Mouse (Mus musculus): ENCODE results near the gene Lhcgr. TPM values are rescaled to one million over a fixed set of nuclear protein-coding genes. Genes with fewer than 3 reads are reported as not detected.
A peak's percentile ranks its signal among the peaks of the same experiment; 100 is the strongest.
"Not testable (repeated sequence)": the region's sequence is repeated elsewhere in the genome, so short reads cannot be mapped to it uniquely, and the experiment has no call there.

The Lhcgr gene
- not detected in 2 replicates for polyA plus RNA-seq (2015; fragmentation: Nextera tagmentation; extraction: Ambion mirVana)

DNA sequence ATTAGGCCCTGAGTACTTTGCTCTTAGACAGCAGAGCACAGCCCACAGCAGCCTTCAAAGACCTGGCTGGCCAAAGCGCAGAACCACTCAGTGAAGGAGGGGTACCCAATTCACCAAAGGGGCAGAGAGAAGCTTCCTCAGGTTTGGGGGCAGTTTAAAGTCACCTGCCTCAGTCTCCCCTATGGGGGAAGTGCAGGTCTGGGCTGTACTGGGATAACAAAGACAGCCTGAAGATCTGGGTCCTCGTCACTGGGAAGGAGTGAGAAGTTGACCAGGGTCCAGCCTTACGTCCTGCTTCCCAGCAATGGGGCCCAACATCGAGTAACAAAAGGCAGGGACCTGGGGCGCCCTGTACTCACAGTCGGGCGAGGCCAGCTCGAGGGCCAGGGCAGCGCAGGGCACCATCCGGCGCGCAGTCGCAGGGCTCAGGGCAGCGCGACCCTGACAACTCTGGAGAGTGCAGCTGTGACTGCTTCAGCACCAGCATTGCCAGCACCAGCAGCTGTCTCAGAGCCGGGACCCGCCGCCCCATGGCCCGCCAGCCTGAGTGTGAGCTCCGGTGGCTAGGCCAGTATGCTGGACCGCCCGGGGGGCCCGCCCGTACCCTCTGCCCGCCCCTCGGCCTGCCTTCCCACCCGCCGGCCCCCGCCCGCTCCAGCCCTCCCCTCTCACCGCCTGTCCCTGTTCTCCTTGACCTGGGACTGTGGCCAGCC, at the start of gene Lhcgr:
TSS of gene Lhcgr (minus strand) at position 551 of the 713 bp plus-strand sequence.
- Histone ChIP-seq H3K27ac (no peak within 1 kb of the TSS), H3K36me3 (no peaks in the 10 kb centered on the region), H3K4me1 (0 out of 2 replicates have a peak, but pooled peaks cover 4% of the 10 kb centered on the region), H3K9ac (no peak within 1 kb of the TSS), H3K4me3 (replicated peaks) (peak within 1 kb of the TSS; percentile 6; the same call in 1 of the 2 replicates), H3K9me3 (no peaks in the 10 kb centered on the region), H3K27me3 (replicated peaks) (0 out of 2 replicates have a peak, but pooled peaks cover 3% of the 10 kb centered on the region), H3K4me2 (peak within 1 kb of the TSS; percentile 41)
- 21% methylated on average over 31 of the region's 31 CpGs for WGBS
- ATAC-seq (ENCODE audit: insufficient read depth, low FRiP score, low read depth), result peak; percentile 73; the same call in 1 of the 2 replicates

DNA sequence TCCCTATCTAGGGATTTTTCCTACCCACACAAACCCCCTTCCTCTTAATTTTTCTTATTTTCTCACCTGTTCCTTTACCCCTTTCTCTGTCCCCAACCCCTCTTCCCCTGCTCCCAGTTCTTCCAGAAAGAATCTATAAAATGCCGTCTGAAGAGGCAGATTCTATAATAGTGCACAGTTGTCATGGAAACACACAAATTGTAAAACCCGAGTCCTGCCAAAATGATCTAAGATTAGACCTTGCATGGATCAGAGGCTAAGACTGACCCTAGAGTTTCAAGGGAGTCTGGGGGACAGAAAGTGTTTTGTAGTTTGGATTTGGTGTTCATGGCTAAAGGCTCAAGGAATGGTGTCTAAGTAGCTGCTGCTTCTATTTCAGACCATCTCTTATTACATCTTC, 25.8 kb upstream of the Lhcgr start:
- 50% methylated on average over 2 of the region's 2 CpGs for WGBS
- no peaks in the 10 kb centered on the region for H3K36me3 ChIP-seq
- H3K27ac ChIP-seq, result no peak overlapping the region
- H3K4me3 ChIP-seq (replicated peaks), result no peak overlapping the region
- no peak for ATAC-seq (ENCODE audit: insufficient read depth, low FRiP score, low read depth)
- no peak overlapping the region for H3K4me2 ChIP-seq
- no peak overlapping the region for H3K9ac ChIP-seq
- H3K4me1 ChIP-seq, result no peaks in the 10 kb centered on the region
- H3K9me3 ChIP-seq, result no peaks in the 10 kb centered on the region
- no peaks in the 10 kb centered on the region for H3K27me3 ChIP-seq (replicated peaks)

DNA sequence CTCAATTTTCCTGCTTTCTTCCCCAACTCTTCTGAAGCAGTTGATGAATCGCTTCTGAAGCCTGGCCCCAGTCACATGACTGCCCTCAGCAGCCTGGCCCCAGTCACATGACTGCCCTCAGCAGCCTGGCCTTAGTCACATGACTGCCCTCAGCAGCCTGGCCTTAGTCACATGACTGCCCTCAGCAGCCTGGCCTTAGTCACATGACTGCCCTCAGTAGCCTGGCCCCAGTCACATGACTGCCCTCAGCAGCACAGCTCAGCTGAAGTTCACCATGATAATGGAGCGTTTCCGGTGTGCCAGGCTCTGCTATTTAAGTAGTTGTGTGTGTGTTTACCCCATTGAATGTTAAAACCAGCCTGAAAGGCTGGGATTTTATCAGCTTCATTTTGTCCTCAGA, 21.2 kb upstream of the Lhcgr start:
- not testable (repeated sequence) for H3K4me3 ChIP-seq (replicated peaks); ATAC-seq (ENCODE audit: insufficient read depth, low FRiP score, low read depth); H3K4me1 ChIP-seq; H3K4me2 ChIP-seq; H3K9ac ChIP-seq; H3K36me3 ChIP-seq; H3K27ac ChIP-seq; H3K9me3 ChIP-seq; H3K27me3 ChIP-seq (replicated peaks)
- WGBS, result 86% methylated on average over 3 of the region's 3 CpGs

DNA sequence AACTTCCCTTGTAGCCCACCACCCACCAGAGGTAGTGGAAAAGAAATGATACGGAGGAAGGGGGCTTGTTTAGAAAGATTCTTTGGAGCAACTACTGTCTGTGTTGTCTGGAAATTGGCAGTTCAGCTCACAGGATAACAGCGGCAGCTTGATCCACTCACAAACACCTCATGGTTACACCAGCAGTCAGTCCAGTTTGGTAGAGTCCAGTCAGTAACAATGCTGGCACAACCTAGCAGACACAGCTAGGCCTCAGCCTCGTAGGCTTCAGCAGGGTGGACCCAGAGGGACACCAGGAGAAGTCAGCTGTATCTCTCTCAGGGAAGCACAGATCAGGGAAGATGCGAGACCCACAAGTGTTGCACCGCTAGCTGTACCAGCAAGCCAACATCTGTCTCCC, 19.0 kb upstream of the Lhcgr start:
- Histone ChIP-seq H3K9ac (no peak overlapping the region), H3K36me3 (no peaks in the 10 kb centered on the region), H3K27ac (no peak overlapping the region), H3K4me3 (replicated peaks) (no peak overlapping the region), H3K4me2 (no peak overlapping the region), H3K9me3 (no peaks in the 10 kb centered on the region), H3K27me3 (replicated peaks) (no peaks in the 10 kb centered on the region), H3K4me1 (no peaks in the 10 kb centered on the region)
- ATAC-seq (ENCODE audit: insufficient read depth, low FRiP score, low read depth), result no peak
- WGBS, result 90% methylated on average over 5 of the region's 5 CpGs

DNA sequence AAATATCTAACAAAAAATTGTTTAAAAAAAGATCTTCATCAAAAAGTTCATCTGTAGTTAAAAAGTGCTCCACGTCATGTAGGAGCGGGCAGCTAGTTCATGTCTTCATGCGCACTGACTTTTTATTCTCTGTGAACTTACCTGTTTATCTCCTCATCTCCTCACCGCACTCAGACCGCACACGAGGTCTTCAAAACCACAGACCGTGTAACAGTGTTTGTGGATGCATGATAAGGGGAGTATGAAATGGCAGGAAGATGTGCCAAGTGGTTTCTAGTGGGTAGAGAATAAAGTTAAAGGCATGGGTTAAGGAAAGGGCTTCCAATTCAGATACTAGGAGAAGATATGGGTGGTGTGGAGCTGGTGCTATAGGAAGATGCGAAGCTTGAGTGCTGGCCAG, 14.6 kb upstream of the Lhcgr start:
- Histone ChIP-seq H3K36me3 (no peaks in the 10 kb centered on the region), H3K4me1 (no peaks in the 10 kb centered on the region), H3K4me2 (no peak overlapping the region), H3K27me3 (replicated peaks) (no peaks in the 10 kb centered on the region), H3K4me3 (replicated peaks) (no peak overlapping the region), H3K9me3 (no peaks in the 10 kb centered on the region), H3K27ac (no peak overlapping the region), H3K9ac (no peak overlapping the region)
- ATAC-seq (ENCODE audit: insufficient read depth, low FRiP score, low read depth), result no peak
- 88% methylated on average over 8 of the region's 8 CpGs for WGBS

DNA sequence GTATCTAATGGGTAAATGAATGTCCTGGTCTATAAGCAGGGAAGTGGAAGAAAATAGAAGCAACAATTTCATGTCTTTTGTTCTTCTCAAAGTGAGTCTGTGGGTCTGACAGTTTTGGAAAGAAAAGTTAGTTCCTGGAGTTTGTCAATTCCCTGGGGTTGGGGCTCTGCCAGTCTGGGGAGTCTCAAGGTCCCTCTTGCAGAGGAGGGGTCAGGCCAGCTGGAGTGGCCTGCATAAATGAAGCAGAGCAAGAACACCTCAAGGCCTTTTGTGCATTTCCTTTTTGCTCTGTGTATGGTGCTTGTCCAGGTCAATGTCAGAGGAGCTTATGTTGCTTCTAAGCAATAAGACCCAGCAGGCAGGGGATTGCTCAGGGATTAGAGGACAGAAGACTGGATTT, 11.7 kb upstream of the Lhcgr start:
- Histone ChIP-seq H3K27ac (no peak overlapping the region), H3K4me2 (no peak overlapping the region), H3K4me1 (no peaks in the 10 kb centered on the region), H3K36me3 (no peaks in the 10 kb centered on the region), H3K9ac (no peak overlapping the region), H3K9me3 (no peaks in the 10 kb centered on the region), H3K4me3 (replicated peaks) (no peak overlapping the region), H3K27me3 (replicated peaks) (no peaks in the 10 kb centered on the region)
- ATAC-seq (ENCODE audit: insufficient read depth, low FRiP score, low read depth), result no peak

DNA sequence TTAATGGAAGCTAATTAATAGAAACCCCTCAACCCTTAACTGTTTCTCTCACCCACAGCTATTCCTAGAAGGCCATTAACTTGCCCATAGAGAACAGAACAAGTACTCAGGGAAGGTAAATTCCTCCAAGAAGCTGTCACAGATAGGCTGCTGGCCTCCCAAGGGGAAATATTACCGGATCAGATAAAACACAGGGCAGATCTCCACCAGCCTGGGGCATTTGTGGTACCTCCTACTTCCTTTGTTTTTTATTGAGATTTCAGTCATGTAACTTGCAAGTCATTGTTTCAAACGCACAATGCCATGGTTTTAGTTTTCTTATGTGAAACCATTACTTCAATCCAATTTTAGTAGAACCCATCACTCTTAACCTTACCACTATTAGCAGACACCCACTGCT, 1.1 kb downstream of the Lhcgr start:
- no peak overlapping the region for H3K27ac ChIP-seq
- H3K4me1 ChIP-seq, result 0 out of 2 replicates have a peak, but pooled peaks cover 4% of the 10 kb centered on the region
- H3K4me2 ChIP-seq, result no peak overlapping the region
- no peaks in the 10 kb centered on the region for H3K9me3 ChIP-seq
- no peak overlapping the region for H3K4me3 ChIP-seq (replicated peaks)
- no peak for ATAC-seq (ENCODE audit: insufficient read depth, low FRiP score, low read depth)
- no peak overlapping the region for H3K9ac ChIP-seq
- H3K36me3 ChIP-seq, result no peaks in the 10 kb centered on the region
- H3K27me3 ChIP-seq (replicated peaks), result 0 out of 2 replicates have a peak, but pooled peaks cover 3% of the 10 kb centered on the region
- 68% methylated on average over 2 of the region's 2 CpGs for WGBS

DNA sequence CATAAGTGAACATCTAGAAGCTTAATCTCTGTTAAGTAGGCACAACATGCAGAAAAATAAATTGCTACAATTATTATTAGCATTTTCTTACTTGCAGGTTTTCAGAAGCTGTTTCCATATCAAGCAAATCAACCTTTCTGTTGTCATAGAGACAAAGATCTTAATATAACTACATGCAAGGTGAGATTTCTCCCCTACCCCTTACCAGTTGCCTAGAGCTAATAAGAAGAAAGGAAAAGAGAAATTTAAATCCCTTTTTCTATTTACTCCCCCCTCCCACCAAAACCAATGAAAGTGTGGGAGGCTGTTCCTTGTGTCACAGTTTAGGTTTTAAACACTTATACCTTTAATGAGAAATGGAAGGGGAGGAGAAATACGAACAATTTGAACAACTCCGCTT, 3.4 kb downstream of the Lhcgr start:
- Histone ChIP-seq H3K4me1 (0 out of 2 replicates have a peak, but pooled peaks cover 4% of the 10 kb centered on the region), H3K4me3 (replicated peaks) (no peak overlapping the region), H3K27me3 (replicated peaks) (0 out of 2 replicates have a peak, but pooled peaks cover 3% of the 10 kb centered on the region), H3K27ac (no peak overlapping the region), H3K36me3 (no peaks in the 10 kb centered on the region), H3K9me3 (no peaks in the 10 kb centered on the region), H3K4me2 (no peak overlapping the region), H3K9ac (no peak overlapping the region)
- 87% methylated on average over 2 of the region's 2 CpGs for WGBS
- ATAC-seq (ENCODE audit: insufficient read depth, low FRiP score, low read depth), result no peak

DNA sequence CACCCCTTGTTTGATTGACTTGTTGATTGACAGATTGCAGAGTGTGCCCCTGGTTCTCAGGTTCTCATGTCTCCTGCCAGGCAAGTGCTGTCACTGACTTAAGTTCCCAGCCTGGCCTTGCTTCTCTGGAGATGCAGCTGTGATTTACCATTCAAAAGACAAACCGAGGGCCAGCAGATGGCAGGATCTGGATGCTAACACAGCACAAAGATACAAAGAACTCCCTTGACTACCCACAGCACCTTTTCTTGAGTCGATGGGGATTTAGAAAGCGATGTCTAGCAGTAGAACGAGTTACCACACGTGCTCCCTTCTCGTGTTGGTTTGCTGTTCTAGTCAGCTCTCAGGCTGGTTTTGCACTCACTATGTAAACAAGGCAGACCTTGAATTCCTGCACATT, 4.9 kb downstream of the Lhcgr start:
- Histone ChIP-seq H3K9ac (no peak overlapping the region), H3K4me2 (no peak overlapping the region), H3K36me3 (no peaks in the 10 kb centered on the region), H3K4me1 (0 out of 2 replicates have a peak, but pooled peaks cover 3% of the 10 kb centered on the region), H3K9me3 (no peaks in the 10 kb centered on the region), H3K27me3 (replicated peaks) (0 out of 2 replicates have a peak, but pooled peaks cover 3% of the 10 kb centered on the region), H3K4me3 (replicated peaks) (no peak overlapping the region), H3K27ac (no peak overlapping the region)
- WGBS, result 48% methylated on average over 6 of the region's 6 CpGs
- no peak for ATAC-seq (ENCODE audit: insufficient read depth, low FRiP score, low read depth)

DNA sequence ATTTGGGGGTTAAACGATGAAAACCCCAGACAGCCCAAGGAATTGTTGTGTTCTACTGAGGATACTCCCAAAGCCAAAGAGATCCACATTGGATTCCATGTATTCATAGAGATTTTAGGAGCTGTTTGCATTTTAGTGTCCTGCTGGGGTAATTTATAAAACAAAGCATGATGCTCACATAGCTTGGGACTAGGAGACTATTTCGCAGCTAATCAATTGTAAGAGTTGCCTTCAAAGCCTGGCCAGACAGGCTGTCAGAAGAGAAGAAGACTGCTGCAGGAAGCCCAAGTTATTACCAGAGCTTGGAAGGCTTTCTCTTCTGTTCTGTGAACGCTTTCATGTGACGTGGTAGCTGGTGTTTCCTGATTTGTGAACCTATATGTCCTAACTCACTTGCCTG, 5.4 kb downstream of the Lhcgr start:
- no peak for ATAC-seq (ENCODE audit: insufficient read depth, low FRiP score, low read depth)
- H3K27me3 ChIP-seq (replicated peaks), result 0 out of 2 replicates have a peak, but pooled peaks cover 3% of the 10 kb centered on the region
- 80% methylated on average over 4 of the region's 4 CpGs for WGBS

DNA sequence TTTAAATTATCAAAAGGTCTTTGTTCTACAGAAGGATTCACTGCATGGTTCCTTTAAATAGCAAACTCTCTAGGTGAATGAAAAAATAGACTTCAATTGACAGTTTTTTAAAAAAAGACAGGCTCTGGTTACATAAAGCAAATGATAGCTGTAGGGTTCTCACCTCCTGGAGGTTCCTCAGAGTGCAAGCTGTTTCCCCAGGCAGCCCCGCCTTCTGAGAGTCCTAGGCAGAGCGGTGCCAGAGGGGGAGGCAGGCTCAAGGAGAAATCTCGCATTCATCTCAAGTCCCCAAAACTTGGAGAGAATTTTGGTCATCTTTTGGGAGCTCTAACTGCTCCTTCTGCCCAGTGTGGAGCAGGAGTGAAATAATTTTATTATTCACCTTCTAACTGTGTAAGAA, 12.6 kb downstream of the Lhcgr start:
- 36% methylated on average over 3 of the region's 3 CpGs for WGBS

More for the DNA sequence above, 5.4 kb downstream of the Lhcgr start:
- H3K4me1 ChIP-seq, result no peaks in the 10 kb centered on the region
- no peak overlapping the region for H3K27ac ChIP-seq
- H3K9me3 ChIP-seq, result no peaks in the 10 kb centered on the region
- H3K9ac ChIP-seq, result no peak overlapping the region
- no peaks in the 10 kb centered on the region for H3K36me3 ChIP-seq
- H3K4me3 ChIP-seq (replicated peaks), result no peak overlapping the region
- no peak overlapping the region for H3K4me2 ChIP-seq

DNA sequence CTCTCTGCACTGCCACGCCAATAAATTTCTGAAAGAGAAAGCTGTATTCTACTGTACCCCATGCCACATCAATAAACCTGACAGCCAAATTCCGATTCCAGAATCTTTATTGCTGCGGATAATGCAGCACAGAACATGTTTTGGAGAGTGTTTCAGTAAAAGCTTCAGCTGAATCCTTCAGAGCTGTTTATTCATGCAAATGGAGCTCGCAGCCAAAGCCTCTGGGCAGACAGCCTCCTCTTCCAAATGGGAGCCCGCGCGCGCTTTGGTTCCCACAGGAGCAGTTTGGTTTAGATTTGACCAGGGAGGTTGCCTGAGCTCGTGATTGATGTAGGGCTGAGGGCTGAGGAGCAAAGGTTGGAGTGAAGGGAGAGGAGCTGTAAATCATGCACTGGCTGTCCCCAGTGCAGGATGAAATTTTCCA, 17.7 kb downstream of the Lhcgr start:
- H3K36me3 ChIP-seq, result no peaks in the 10 kb centered on the region
- no peaks in the 10 kb centered on the region for H3K9me3 ChIP-seq
- H3K4me3 ChIP-seq (replicated peaks), result no peak overlapping the region
- no peak overlapping the region for H3K4me2 ChIP-seq
- H3K4me1 ChIP-seq, result peaks cover 2% of the 10 kb centered on the region; the same call in 1 of the 2 replicates
- H3K27me3 ChIP-seq (replicated peaks), result no peaks in the 10 kb centered on the region
- H3K9ac ChIP-seq, result no peak overlapping the region
- ATAC-seq (ENCODE audit: insufficient read depth, low FRiP score, low read depth), result no peak
- 23% methylated on average over 9 of the region's 9 CpGs for WGBS
- no peak overlapping the region for H3K27ac ChIP-seq

More for the DNA sequence above, 12.6 kb downstream of the Lhcgr start:
- Histone ChIP-seq H3K4me2 (no peak overlapping the region), H3K27ac (no peak overlapping the region), H3K9ac (no peak overlapping the region), H3K4me1 (no peaks in the 10 kb centered on the region; the same call in 1 of the 2 replicates), H3K27me3 (replicated peaks) (no peaks in the 10 kb centered on the region), H3K9me3 (no peaks in the 10 kb centered on the region), H3K4me3 (replicated peaks) (no peak overlapping the region), H3K36me3 (no peaks in the 10 kb centered on the region)
- ATAC-seq (ENCODE audit: insufficient read depth, low FRiP score, low read depth), result no peak
